Mouse (Mus musculus): ENCODE results near the gene Clmn.

DNA sequence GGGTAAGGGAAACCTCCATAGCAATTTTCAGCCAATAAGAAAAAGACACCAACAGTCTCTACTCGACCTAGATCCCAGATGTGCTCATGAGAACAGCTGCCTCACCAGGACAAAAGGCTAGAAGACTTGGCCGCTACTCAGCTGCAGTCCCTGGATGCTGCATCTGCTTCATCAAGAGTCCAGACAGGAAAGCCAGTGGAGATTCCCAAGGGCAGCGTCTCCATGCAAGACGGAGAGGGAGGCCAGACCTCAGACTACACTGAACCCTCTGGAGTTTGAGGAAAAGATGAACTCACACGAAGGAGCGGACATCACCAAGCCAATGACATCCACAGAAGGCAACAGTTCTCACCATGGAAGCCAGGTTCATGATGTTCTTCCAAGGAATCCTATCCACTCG is 99.1 kb downstream of the Clmn start:
- TF ChIP-seq CTCF (IDR thresholded peaks at IDR 0.05; ENCODE audit: low read depth): no peak
- TF ChIP-seq EP300 (optimal IDR thresholded peaks at IDR 0.05): no peak
